Mouse (Mus musculus) adrenal gland, adult 2 months (tissue): ENCODE measurements around the gene Dynlt1a. TPM values are rescaled to one million over a fixed set of nuclear protein-coding genes. Genes with fewer than 3 reads are reported as not detected.
"Not testable (repeated sequence)": the region's sequence is repeated elsewhere in the genome, so short reads cannot be mapped to it uniquely, and the experiment has no call there.

ENCODE experiments used
- DNase-seq: peaks from one replicate; pipeline ENCODE4 v3.0.0; 2021
- polyA plus RNA-seq: library from polyadenylated mRNA; depleted of rRNA; stranded (reverse); fragments of >200 nt; gene quantifications from 2 replicates; pipeline ENCODE4 v1.2.3, GENCODE M21; 2012; rRNA removed
- total RNA-seq, 2 experiments: library from RNA; stranded (reverse); gene quantifications; 2 replicates each; pipeline ENCODE4 v1.2.3; 2021

Gene Dynlt1a
- total and polyA plus RNA-seq, 3 experiments: 2.2 to 3.4 (median 2.2) TPM

DNA sequence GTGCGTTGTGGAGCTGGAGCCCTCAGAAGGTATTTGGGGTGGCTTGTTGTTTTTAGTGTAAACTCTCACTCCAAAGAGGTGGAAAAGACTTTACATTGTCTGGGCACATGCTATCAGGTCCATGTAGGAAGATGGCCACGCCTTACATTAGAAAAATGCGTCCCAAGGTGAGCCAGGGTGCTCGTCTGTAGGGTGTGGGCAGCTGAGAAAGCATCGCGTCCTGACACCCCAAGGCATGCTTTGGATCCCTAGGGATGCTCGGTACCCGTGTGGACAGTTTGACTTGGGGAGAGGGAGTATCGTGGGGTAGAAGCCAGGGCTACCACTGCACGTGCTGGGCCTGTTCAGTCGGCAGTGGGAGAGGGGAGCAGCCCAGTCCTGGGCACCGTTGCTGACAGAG is 28.3 kb downstream of the Dynlt1a start:
- not testable (repeated sequence) for DNase-seq

DNA sequence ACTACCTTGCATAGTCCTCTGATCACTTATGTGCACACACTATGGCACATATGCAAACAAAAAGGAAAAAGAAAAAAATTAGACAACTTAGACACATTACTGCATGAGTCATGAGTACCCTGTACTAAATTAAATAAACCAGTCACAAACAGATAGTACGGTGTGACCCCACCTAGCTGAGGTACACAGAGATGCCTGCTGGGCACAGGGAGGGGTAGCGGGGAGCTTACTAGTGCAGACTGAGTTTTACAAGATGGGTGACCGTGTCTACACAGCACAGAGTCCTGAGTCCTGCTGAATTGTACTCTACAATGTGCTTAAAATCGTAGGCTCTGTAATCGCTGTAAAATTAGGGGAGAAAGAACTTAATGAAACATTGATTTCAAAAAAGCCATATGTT is 31.1 kb downstream of the Dynlt1a start:
- not testable (repeated sequence) for DNase-seq

DNA sequence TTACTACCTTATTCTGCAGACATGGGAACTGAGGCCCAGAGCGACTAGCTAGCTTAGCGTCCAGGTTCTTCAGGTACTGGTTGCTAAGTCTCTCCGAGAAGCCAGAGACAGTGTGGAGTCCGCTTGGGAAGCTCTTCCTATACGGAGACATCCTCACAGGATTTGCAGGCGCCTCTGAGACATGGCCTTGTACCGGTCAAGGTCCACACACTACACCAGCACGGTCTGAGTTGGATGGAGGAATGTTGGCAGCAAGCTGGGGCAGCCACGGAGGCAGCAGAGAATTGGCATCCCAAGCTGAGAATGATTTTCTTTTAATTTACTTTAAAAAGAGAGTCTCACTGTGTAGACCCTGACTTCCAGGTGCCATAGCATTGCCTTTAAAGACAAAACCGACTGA is 34.2 kb downstream of the Dynlt1a start:
- DNase-seq: not testable (repeated sequence)

DNA sequence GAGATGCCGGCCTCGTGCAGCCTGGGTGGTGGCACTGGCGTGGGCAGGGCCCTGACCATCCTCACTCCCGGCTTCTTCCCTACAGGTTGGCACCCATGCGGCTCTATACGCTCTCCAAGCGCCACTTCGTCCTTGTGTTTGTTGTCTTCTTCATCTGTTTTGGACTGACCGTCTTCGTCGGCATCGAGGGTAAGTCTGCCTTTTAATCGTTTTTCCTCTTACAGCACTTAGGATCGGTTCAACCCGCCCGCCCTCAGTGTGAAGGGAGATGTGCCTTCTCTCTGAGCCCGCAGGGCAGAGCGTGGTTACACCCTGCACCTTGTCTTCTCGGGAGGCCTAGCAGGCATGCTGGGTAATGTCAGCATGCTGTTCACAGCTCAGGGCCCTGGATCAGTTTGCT is 36.8 kb downstream of the Dynlt1a start:
- not testable (repeated sequence) for DNase-seq

DNA sequence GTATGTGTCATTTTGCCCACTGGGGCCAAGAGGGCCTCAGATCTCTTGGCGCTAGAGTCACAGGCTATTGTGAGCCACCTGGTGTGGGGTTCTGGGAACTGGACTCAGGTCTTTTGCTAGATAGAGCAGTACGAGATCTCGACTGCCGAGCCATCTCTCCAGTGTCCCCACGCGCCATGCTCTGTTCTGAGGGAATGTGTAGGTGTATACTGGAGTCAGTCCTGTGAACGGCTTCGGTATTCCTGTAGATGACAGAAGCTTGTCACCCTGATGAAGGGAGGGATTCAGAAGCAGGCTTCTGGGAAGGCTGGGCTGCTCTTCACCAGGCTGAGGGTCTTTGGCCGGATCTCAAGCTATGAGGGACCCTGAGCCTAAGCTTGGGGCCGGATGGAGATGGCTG is 37.5 kb downstream of the Dynlt1a start:
- not testable (repeated sequence) for DNase-seq

DNA sequence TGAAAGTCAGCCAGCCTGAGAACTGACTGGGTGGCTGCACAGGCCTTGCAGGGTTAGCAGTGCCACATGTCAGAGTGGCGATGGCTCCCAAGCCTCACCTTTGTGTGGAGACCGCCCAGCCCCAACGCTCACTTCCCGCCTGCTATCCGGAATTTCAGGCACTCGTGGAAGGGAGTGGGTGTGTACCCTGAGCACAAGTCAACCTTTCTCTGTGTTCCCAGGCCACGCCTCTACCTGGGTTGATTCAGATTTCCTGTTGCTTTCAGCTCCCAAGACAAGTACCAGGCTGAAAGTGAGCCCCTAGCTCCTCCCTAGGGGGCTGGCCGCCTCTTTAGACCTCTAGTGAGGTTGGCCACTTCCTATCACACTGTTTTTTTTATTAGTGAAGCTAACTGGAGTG is 38.1 kb downstream of the Dynlt1a start:
- DNase-seq: not testable (repeated sequence)

DNA sequence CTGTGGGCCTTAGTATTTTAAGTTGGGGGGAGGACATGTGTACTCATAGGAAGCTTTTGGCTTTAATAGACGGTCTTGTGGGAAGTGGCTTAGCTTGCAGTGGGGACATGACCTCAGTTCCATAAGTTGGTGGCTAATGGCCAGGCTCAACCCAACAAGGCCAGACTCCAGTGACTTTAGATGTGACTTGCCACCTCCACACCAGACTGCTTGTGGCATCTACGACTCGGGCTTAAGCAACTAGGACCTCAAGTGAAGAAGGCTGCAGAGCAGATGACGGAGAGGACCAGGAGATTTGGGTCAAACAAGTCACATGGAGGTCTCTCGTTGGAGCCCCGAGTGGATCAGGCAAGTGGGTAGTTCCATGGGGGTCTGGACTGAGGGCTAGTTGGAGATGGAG is 42.6 kb downstream of the Dynlt1a start:
- not testable (repeated sequence) for DNase-seq

DNA sequence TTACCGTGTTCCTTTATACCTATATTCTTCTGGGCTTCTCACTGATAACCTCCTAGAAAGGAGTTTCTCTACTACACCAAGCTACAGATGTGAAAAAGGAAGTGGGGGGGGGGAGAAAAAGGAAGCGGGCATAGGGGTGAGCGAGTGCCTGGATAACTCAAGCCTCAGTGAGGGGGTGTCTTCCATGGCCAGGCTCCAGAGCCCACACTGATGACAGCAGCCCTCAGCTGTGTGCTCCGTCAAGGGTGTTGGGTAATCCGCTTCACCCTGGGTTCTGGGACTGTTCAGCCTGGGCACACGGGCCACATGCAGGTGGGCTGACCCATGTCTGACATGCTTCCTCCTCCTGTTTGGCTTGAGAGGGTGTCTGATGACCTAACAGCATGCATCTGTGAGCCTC is 45.3 kb downstream of the Dynlt1a start:
- not testable (repeated sequence) for DNase-seq

DNA sequence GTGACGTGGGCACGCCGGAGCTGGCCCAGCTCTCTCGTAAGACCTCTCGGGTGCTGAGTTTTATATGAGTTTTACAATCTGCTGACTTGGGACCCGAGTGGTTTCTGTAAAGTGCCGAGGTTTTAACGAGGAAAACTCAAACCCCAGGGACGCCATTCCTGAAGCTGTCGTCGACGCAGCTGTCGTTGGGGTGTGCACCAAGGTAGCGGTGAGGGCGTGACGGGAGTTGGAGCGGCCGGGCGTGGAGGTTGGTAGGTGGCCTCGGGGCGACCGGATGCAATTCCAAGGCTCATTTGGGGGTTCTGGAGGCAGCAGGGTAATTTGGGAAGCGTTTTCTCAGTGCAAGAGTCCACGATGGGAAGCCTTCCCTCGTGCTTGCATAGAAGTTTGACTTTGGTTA is 46.5 kb downstream of the Dynlt1a start:
- peak; percentile 23 for DNase-seq

DNA sequence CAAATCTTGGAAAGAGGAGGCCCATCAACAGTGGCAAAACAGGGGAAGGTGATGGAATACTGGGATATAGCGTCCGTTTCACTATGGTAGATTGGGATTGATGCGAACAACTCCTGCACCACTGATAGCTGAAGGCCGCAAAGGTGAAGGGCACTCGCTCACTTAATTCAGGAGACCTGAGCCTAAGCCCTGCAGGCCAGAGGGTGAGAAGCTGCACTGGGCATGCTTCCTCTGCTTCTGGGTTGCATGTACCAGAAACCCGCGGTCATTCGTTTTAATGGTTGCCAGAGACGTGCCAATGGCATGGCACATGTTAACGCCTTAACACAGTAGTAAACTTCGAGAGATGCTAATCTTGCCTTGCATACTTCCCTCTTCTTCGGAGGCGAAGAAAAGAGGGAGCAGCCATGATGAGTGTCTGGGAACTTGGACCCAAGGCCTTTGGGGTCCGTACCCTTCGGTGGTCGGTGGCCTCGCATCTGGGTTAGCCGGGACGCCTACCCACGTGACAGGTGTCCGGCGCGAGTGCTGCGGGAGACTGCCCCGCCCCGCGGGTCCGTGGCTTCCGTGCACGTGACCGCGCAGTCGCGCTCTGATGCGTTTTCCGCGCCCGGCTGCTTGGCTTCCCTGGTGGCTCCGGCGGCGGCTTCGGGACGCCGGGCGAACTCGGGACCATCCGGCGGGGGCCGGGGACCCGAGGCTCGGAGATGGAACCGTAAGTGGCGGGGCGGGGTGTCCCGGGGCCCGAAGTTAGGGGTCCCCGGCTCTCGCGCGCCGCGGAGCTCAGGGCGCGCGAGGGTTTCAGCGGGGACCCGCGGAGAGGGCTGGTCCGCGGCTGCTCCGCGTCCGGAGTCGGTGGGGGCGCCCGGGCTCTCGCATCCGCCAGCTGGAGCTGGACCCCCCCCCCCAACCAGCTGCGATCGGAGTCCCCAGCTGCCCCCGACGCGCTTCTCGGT is 47.1 kb downstream of the Dynlt1a start:
- peak; percentile 64 for DNase-seq

DNA sequence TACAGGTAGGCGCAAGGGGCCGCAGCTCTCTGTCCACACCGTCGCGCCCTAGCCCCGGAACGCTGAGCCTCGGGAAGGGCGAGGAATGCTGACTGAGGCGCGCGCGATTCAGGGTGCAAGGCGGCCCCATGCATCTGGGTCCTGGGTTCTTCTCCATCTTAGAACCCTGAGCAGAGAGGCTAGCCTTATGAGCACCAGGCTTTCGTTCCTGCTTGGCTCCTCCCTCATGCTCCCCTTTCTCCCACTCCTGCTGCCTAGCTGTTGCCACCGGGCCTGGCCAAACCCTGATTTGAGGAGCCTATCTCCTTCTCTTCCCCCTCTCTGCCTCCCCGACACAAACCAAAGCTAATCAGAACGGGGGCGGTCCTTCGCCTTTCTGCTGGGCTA is 60.2 kb downstream of the Dynlt1a start:
- not testable (repeated sequence) for DNase-seq

DNA sequence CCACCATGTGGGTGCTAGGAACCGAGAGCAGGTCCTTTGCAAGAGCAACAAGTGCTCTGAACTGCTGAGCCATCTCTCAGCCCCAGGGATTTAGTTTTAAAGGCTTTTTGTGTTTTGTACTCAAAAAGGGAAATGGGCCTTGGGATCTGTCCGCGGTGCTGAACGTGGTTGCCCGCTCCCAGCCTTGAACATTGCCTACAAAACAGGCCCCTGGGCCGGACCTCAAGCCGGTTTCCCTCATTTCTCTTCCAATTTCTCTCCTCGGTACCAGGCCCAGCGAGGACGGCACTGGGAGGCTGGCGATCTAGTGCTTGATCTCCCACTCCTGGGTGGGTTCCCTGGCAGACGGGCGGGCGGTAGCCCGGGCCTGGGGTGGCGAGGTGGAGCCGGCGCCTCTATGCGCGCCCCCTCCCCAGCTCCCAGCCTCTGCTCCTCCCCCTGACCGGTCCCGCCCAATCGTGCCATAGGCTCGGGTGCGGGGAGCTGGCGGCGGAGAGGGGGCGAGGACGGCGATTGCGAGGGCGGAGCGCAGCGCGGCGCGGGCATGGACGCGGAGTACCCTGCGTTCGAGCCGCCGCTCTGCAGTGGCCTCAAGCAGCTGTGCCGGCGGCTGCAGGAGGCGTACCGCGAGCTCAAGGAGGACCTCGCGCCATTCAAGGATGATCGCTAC is 60.8 kb downstream of the Dynlt1a start, which contains the start of gene Tmem181a:
Gene Tmem181a, plus strand, starts transcription at position 461 of the 670 bp plus-strand sequence.
- not testable (repeated sequence) for DNase-seq

Other genes with a start within 250 kb of the Dynlt1a start
- gene Serac1, start 237.8 kb downstream of the Dynlt1a start, total RNA-seq: 1 to 10 TPM; 5.3 to 6.9 TPM
- 2.8 and 4.9 TPM in 2 replicates for gene Serac1, start 237.8 kb downstream of the Dynlt1a start, polyA plus RNA-seq
- gene Gtf2h5, start 237.7 kb downstream of the Dynlt1a start, total RNA-seq: 10 to 100 TPM; 60.6 to 93.9 TPM
- gene Gtf2h5, start 237.7 kb downstream of the Dynlt1a start, polyA plus RNA-seq: 3.9 and 4.5 TPM in 2 replicates
- 10 to 100 TPM; 66.5 to 85.6 TPM for gene Tulp4, start 211.1 kb downstream of the Dynlt1a start, total RNA-seq
- 53.3 and 66.6 TPM in 2 replicates for gene Tulp4, start 211.1 kb downstream of the Dynlt1a start, polyA plus RNA-seq
- gene Tmem181a, start 60.6 kb downstream of the Dynlt1a start, total RNA-seq: 10 to 100 TPM; 11.4 to 12.1 TPM
- gene Tmem181a, start 60.6 kb downstream of the Dynlt1a start, polyA plus RNA-seq: 10.4 and 12.7 TPM in 2 replicates
- gene Dynlt1b, start 112.6 kb upstream of the Dynlt1a start, total RNA-seq: 100 to 1,000 TPM; 116 to 142 TPM
- gene Dynlt1b, start 112.6 kb upstream of the Dynlt1a start, polyA plus RNA-seq: 150 and 165 TPM in 2 replicates